Mouse (Mus musculus) bone marrow macrophage, adult 2 months (primary cell): ENCODE measurements around the gene Gm17324.

Experiments used
- CTCF ChIP-seq: IDR thresholded peaks from 2 replicates; pipeline ENCODE4 v1.5.1; 2012; ENCODE audit warnings: low read depth, mild to moderate bottlenecking, low read length, moderate library complexity
- POLR2A ChIP-seq: IDR thresholded peaks from 2 replicates; pipeline ENCODE4 v1.6.1; 2012; ENCODE audit warnings: mild to moderate bottlenecking, low read depth, low read length, borderline replicate concordance

DNA sequence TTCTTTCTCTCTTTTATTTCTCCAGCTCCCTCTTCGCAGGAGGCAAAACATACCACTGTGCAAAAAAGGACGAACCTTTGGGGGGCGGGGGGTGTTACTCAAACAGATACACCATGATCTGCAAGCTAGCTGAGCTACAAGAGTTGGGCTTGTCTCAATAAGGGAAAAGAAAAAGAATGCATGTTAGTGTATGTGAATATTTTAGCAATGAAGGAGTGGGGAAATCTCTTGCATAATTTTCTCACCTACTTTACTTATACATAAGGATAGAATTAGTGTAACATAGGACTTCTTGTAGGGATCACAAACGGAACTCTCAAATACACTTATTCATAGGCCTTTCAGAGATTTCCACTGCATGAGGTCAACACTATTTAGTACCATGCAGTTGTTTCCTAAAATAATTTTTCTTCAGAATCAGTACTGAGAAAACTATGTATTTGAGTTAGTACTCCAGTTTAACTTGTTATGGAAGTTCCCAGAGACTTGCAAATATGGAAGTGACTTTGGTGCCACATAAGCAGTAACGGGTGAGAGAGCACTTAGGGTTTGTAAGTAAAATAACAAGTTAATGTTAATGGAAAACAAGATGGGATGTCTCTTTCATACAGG is 26.3 kb upstream of the Gm17324 start:
- no peak for TF ChIP-seq CTCF
- no peak for TF ChIP-seq POLR2A
